Mouse (Mus musculus) bone marrow, adult 2 months (tissue): Measurements from ENCODE around the gene Tmem51.

Experiments used
- CTCF ChIP-seq: fragments of 200-500 bp; IDR thresholded peaks from 2 replicates; pipeline ENCODE4 v1.5.1; 2011; ENCODE audit warnings: low read length, control low read depth; ENCODE audit not compliant: control insufficient read depth, insufficient read depth
- POLR2A ChIP-seq: fragments of 200-500 bp; IDR thresholded peaks from 2 replicates; pipeline ENCODE4 v1.6.1; 2011; ENCODE audit warnings: low read depth, mild to moderate bottlenecking, control low read depth, low read length, borderline replicate concordance; ENCODE audit not compliant: control insufficient read depth

DNA sequence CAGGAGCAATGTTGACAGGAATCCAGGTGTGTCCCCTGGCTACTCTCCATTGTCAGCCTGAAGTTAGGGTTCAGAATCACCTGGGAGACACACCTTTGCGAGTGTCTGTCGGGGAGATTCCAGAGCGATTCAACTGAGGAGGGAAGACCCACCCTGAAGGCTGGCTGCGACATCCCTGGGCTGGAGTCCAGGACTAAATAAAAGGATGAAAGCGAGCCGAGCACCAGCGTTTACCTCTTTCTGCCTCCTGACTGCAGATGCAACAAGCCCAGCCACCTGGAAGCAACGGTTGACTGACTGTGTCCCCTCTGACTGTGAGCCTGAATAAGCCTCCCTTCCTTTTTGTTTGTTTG, 24.3 kb downstream of the Tmem51 start:
- TF ChIP-seq CTCF: no peak
- no peak for TF ChIP-seq POLR2A
